Mouse (Mus musculus): ENCODE results near the gene Srl.

- TF ChIP-seq CTCF (conservative IDR thresholded peaks at IDR 0.05; ENCODE audit: insufficient read depth, insufficient read length, low read depth, low read length) (no peak), POLR2A (IDR thresholded peaks at IDR 0.05; ENCODE audit: low read depth, low read length) (no peak)
Measured at GRCm38 (mm10) chr16:4500598-4501385, 40.8 kb downstream of the Srl start.
